Mouse (Mus musculus) liver, postnatal 0 days (tissue): ENCODE measurements around the gene Nf1. TPM values are rescaled to one million over a fixed set of nuclear protein-coding genes. Genes with fewer than 3 reads are reported as not detected.

ENCODE experiments used
- ATAC-seq: fragments of 200-750 bp; cut with Nextera tagmentation; 2 replicates; pipeline ENCODE4 v1.8.0; 2017; ENCODE audit warnings: mild to moderate bottlenecking, moderate library complexity
- DNase-seq: peaks from one replicate; pipeline ENCODE4 v3.0.0-alpha.2; 2016
- H3K27ac ChIP-seq: fragments of 300-500 bp; sonication (generic); 2 replicates; pipeline ENCODE4 v1.5.1; 2014; ENCODE audit warnings: antibody characterized with exemption, moderate library complexity, mild to moderate bottlenecking, low read depth
- H3K27me3 ChIP-seq: fragments of 300-500 bp; sonication (generic); 2 replicates; pipeline ENCODE4 v1.6.1; 2014; ENCODE audit warnings: low read length, control low read depth, mixed read lengths; ENCODE audit not compliant: insufficient read depth
- H3K36me3 ChIP-seq: fragments of 300-500 bp; sonication (generic); replicated peaks from 2 replicates; pipeline ENCODE4 v1.6.1; 2014; ENCODE audit warnings: mild to moderate bottlenecking, control low read depth, low read length, moderate library complexity, mixed read lengths; ENCODE audit not compliant: insufficient read depth
- H3K4me1 ChIP-seq: fragments of 300-500 bp; sonication (generic); 2 replicates; pipeline ENCODE4 v1.6.1; 2014; ENCODE audit warnings: antibody characterized with exemption, mild to moderate bottlenecking, control low read depth; ENCODE audit not compliant: insufficient read depth
- H3K4me2 ChIP-seq: fragments of 300-500 bp; sonication (generic); 2 replicates; pipeline ENCODE4 v1.6.1; 2014; ENCODE audit warnings: low read depth, mild to moderate bottlenecking, low read length, moderate library complexity, mixed read lengths
- H3K4me3 ChIP-seq: fragments of 300-500 bp; sonication (generic); 2 replicates; pipeline ENCODE4 v1.5.1; 2014; ENCODE audit warnings: low read depth, low read length
- H3K9ac ChIP-seq: fragments of 300-500 bp; sonication (generic); replicated peaks from 2 replicates; pipeline ENCODE4 v1.6.1; 2014; ENCODE audit warnings: mild to moderate bottlenecking, moderate library complexity
- H3K9me3 ChIP-seq: fragments of 300-500 bp; sonication (generic); 2 replicates; pipeline ENCODE4 v1.6.1; 2016; ENCODE audit warnings: mild to moderate bottlenecking, control low read depth, low read length, mixed read lengths
- CTCF ChIP-seq: sonication (generic); IDR thresholded peaks from 2 replicates; pipeline ENCODE4 v1.5.1; 2016; ENCODE audit warnings: antibody characterized with exemption, low read depth
- EP300 ChIP-seq: IDR thresholded peaks from 2 replicates; pipeline ENCODE4 v1.6.1; 2016; ENCODE audit warnings: antibody characterized with exemption, low read depth, mild to moderate bottlenecking
- WGBS: fragments of 180-500 bp; shearing (Covaris S2); extraction: QIAGEN DNeasy Blood & Tissue Kit; methylation state at CpG from one replicate; pipeline ENCODE4 v1.1.7; 2014; ENCODE audit not compliant: insufficient replicate concordance; 5-methylcytosine and 5-hydroxymethylcytosine counted together
- polyA plus RNA-seq: library from polyadenylated mRNA; unstranded; fragments of >200 nt; fragmentation: Nextera tagmentation; extraction: Ambion mirVana; gene quantifications from 2 replicates; pipeline ENCODE4 v1.2.1, GENCODE M21; 2015

Gene Nf1
- polyA plus RNA-seq, 1 experiment from 2014 or later: 2.7 TPM

DNA sequence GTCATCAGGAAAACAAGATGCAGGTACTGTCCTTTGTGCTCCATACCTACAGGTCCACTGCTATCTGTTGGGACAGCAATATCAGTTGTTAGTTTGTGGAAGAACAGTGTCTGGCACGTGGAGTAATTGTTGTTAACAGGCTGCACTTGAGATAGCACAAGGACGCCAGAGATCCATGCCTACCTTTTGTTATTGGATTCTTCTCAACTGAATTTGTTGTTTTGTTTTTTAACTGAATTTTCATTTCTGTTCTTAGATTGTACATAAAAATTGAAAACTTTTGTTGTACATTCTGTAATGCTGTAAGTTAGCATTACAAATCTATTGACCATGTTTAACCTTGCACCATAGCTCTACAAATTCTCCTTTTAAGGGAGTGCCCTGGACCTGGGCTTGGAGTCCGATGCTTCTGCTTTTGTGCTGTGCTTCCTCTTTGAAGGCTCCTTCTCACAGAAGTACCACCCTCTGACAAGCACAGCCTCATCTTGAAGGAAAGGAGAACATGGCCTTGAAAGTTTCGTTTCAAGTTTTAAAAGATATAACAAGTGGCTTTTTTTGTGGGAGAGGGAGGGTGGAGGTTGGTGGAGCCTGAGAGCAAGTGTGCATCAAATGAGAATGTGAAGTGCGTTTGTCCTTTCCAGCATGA, 188.4 kb downstream of the Nf1 start:
- H3K27ac ChIP-seq: peak overlapping the region; percentile 79

DNA sequence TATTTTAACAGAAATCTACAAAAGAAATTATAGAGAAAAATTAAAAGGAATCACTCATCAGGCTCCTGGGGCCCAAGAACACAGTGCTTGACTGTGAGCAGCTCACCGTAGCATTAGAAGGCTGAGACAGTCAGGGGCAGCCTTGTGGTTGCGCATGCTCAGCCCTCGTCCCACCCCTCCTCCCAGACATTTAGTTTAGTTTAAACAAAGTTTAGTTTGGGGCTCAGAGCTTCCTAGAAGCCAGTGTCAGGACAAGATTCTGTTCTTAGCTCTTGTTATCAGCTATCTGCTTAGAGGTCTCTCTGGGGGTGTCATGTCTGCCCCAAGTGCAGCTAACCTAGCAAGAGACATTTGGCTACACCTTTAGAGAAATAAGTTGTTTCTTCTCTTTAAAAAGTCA, 189.1 kb downstream of the Nf1 start:
- Histone ChIP-seq H3K9me3 (no peaks in the 10 kb centered on the region), H3K36me3 (no peaks in the 10 kb centered on the region), H3K27me3 (no peaks in the 10 kb centered on the region), H3K27ac (peak overlapping the region; percentile 79), H3K4me1 (peaks cover 15% of the 10 kb centered on the region; the same call in 1 of the 2 replicates), H3K9ac (no peak overlapping the region; the same call in 1 of the 2 replicates), H3K4me2 (peak overlapping the region; percentile 39), H3K4me3 (peak overlapping the region; percentile 36)
- TF ChIP-seq CTCF (no peak), EP300 (no peak)
- 51% methylated on average over 3 of the region's 3 CpGs for WGBS
- ATAC-seq (no peak), DNase-seq (no peak)

More for the DNA sequence above, 188.4 kb downstream of the Nf1 start:
- ATAC-seq (peak; percentile 57; the same call in 1 of the 2 replicates), DNase-seq (peak; percentile 34)
- no peaks in the 10 kb centered on the region for H3K27me3 ChIP-seq
- peak overlapping the region; percentile 39 for H3K4me2 ChIP-seq
- no peak overlapping the region for H3K9ac ChIP-seq
- WGBS: 36% methylated on average over 5 of the region's 5 CpGs
- peak overlapping the region; percentile 36 for H3K4me3 ChIP-seq
- no peak for TF ChIP-seq EP300
- H3K36me3 ChIP-seq: no peaks in the 10 kb centered on the region
- H3K9me3 ChIP-seq: no peaks in the 10 kb centered on the region
- peaks cover 15% of the 10 kb centered on the region; the same call in 1 of the 2 replicates for H3K4me1 ChIP-seq

DNA sequence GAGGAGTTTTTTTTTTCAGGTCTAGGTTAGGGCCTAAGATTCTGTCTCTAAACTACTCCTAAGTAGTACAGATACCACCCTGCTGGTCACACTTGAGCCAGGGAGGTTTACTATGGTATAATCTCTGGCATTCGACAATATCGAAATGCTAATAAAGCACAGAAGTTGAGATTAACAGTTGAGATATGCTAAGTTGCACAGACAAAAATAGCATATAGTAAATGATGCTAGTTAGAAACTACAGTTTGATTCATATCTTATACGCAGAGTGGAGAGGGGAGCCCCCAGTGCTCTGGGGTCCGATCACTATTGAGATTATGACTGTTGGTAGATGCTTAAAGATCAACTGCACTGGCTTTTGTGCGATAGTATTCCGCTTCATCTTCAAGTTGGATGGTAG, 189.7 kb downstream of the Nf1 start:
- H3K36me3 ChIP-seq: no peaks in the 10 kb centered on the region
- ATAC-seq (no peak), DNase-seq (no peak)
- H3K4me2 ChIP-seq: peak overlapping the region; percentile 39
- H3K9ac ChIP-seq: no peak overlapping the region
- peaks cover 11% of the 10 kb centered on the region; the same call in 1 of the 2 replicates for H3K4me1 ChIP-seq
- 83% methylated on average over 6 of the region's 6 CpGs for WGBS
- H3K4me3 ChIP-seq: peak overlapping the region; percentile 36
- no peaks in the 10 kb centered on the region for H3K9me3 ChIP-seq
- no peak for TF ChIP-seq CTCF
- no peak for TF ChIP-seq EP300
- H3K27me3 ChIP-seq: no peaks in the 10 kb centered on the region
- peak overlapping the region; percentile 79 for H3K27ac ChIP-seq

DNA sequence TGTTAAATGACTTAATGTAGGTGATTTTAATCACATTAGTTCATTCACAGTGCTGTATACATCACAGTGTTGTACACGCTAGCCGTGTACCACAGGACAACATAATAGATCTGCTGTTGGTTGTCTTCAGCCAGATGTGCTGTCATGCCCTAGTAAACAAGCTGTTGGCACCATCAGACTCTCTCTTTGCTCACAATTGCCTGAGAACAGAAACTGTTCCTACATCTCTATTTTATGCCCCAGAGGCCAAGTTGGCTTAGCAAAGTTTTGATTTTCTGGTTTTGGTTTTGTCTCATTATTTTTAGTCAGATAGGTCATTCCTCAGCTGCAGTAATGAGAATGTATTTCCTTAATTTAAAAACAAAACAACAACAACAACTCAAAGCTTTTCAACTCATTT, 190.2 kb downstream of the Nf1 start:
- WGBS: 71% methylated on average over 2 of the region's 2 CpGs
- Histone ChIP-seq H3K4me3 (peak overlapping the region; percentile 36), H3K27me3 (no peaks in the 10 kb centered on the region), H3K36me3 (no peaks in the 10 kb centered on the region), H3K27ac (peak overlapping the region; percentile 55), H3K9me3 (no peaks in the 10 kb centered on the region), H3K4me1 (peaks cover 7% of the 10 kb centered on the region; the same call in 1 of the 2 replicates), H3K9ac (no peak overlapping the region; the same call in 1 of the 2 replicates), H3K4me2 (peak overlapping the region; percentile 39)
- ATAC-seq (no peak), DNase-seq (no peak)
- TF ChIP-seq EP300 (no peak), CTCF (no peak)

- Histone ChIP-seq H3K4me1 (peaks cover 5% of the 10 kb centered on the region; the same call in 1 of the 2 replicates), H3K4me2 (peak within 1 kb of the TSS; percentile 57), H3K9ac (no peak within 1 kb of the TSS; the same call in 1 of the 2 replicates), H3K36me3 (no peaks in the 10 kb centered on the region), H3K9me3 (no peaks in the 10 kb centered on the region), H3K4me3 (peak within 1 kb of the TSS; percentile 36), H3K27me3 (no peaks in the 10 kb centered on the region), H3K27ac (peak within 1 kb of the TSS; percentile 55)
- DNase-seq (no peak), ATAC-seq (no peak)
- TF ChIP-seq EP300 (no peak), CTCF (no peak)
- 35% methylated on average over 7 of the region's 7 CpGs for WGBS
These were observed 190.9 kb downstream of the Nf1 start, which contains the start of the genes Evi2 and Evi2a for GRCm38 (mm10) chr11:79530333-79530761. TSS of gene Evi2 (minus strand) at chr11:79530589. TSS of gene Evi2a (minus strand) at chr11:79530609.

- H3K27me3 ChIP-seq: no peaks in the 10 kb centered on the region
- ATAC-seq (no peak), DNase-seq (no peak)
- no peak overlapping the region for H3K4me3 ChIP-seq
- no peak overlapping the region for H3K9ac ChIP-seq
- H3K4me1 ChIP-seq: peaks cover 4% of the 10 kb centered on the region; the same call in 1 of the 2 replicates
- no peaks in the 10 kb centered on the region for H3K36me3 ChIP-seq
- no peaks in the 10 kb centered on the region for H3K9me3 ChIP-seq
- no peak for TF ChIP-seq EP300
- TF ChIP-seq CTCF: no peak
- no peak overlapping the region for H3K27ac ChIP-seq
- WGBS: 45% methylated on average over 11 of the region's 11 CpGs
- peak overlapping the region; percentile 57; the same call in 1 of the 2 replicates for H3K4me2 ChIP-seq
These were observed 191.3 kb downstream of the Nf1 start for GRCm38 (mm10) chr11:79530774-79531173.
